Mouse (Mus musculus) R1 (cell line): ENCODE results near the gene Gm5169.
"Not testable (repeated sequence)": the region's sequence is repeated elsewhere in the genome, so short reads cannot be mapped to it uniquely, and the experiment has no call there.

Experiments used
- DNase-seq: peaks from one replicate; pipeline ENCODE4 v3.0.0-alpha.2; 2018; ENCODE audit warnings: low read depth, low spot score

Gm5169 gene

GRCm38 (mm10) chrX:25301355-25301754, at the start of gene Gm5169:
Gm5169 (minus strand) TSS chrX:25301455.
- DNase-seq = not testable (repeated sequence)

- not testable (repeated sequence) for DNase-seq
These were observed 46.2 kb upstream of the Gm5169 start for GRCm38 (mm10) chrX:25347424-25347823.
